Mouse (Mus musculus) R1 (cell line): ENCODE measurements around the gene Os9.
"Not testable (repeated sequence)": the region's sequence is repeated elsewhere in the genome, so short reads cannot be mapped to it uniquely, and the experiment has no call there.

ENCODE experiments used
- DNase-seq: peaks from one replicate; pipeline ENCODE4 v3.0.0-alpha.2; 2018; ENCODE audit warnings: low read depth, low spot score

Gene Os9

GRCm38 (mm10) chr10:127080901-127081780 is 39.8 kb downstream of the Os9 start:
- no peak for DNase-seq

GRCm38 (mm10) chr10:127079665-127080391 is 41.1 kb downstream of the Os9 start:
- no peak for DNase-seq

DNA sequence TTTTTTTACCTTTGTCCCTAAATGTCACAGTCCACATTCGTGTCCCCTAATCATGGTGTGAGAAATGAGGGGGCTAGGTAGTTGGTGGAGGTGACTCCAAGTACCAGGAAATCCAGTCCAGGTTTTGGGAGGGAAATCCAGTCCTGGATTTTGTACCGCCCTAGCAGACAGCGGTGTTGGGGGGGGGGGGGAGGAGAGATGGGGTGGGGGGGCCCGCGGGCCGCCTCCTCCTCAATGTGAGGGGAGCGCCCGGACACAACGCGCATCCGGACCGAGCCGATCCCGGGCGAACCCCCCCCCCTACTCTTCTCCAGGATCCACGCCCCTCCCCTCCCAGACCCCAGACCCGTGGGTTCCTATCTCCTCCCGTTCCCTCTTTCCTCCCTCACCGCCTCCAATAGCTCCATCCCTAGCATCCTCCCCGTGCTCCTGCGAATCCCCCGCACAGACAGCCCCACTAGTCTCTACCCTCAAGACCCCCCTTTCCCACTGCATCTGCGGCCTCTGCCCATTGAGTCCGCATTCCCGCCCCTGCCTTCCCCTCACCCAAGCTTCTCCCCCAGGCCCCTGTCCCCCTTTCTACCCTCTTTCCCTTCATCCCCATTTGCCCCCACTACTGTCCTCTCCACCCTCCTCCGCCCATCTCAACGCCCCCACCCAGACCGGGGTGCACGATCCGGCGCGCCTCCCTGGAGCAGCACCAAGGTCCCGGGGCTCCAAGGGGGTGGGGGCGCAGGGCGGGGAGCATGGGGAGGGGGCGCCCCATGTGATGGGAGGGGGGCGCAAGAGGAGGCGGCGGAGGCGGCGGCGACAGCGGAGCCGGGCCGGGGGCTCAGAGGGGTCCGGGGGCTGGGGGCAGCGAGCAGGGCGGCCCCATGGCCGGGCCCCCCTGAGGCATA is 42.0 kb downstream of the Os9 start:
- DNase-seq: no peak

DNA sequence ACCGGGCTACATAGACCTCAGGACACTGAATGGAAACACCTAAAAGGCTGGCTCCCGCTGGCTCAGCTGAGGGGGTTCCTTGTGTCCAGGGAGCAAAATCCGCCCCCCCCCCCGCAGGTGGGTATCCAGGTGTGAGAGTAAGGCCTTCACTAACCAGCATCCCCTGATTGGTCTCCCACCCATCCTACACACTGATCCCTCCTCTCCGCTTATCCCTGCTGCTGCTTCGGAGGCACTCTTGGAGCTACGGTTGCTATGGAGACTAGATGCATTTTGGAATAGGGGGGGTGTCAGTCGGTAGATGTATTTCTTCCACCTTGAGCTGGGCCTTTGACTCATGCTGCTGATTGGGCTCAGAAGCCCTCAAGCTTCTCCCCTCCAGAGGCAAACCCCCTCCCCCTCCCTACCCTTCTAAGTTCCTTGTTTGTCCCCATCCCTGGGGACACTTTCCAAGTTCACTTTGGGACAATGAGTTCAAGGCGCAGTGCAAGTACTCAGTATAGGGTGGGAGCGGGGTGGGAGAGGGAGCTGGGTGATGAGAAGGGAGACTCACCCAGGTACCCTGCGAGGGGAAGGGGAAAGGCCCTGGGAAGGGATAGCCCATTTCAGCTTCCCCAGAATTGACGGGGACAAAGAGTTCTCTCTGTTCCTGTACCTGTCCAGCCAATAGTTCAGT is 42.8 kb downstream of the Os9 start:
- peak; percentile 66 for DNase-seq

DNA sequence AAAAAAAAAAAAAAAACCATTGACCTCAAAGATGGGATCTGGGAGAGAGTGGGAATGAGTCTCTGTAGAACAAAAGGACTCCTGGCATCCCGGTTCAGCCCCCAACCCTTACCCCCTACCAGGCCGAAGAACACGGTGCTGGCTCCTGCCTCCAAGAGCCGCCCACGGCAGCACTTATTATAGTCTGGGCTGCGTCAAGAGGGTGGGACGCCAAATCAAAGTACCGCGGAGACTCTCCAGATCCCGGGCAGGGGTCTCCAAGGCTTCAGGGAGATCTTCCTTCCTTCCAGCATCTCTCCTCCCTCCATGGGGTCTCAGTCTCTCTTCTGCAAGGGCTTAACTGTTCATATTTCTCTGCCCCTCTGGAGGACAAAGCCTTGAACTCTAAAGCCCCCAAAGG is 43.4 kb downstream of the Os9 start:
- no peak for DNase-seq

GRCm38 (mm10) chr10:127076082-127076481 is 44.8 kb downstream of the Os9 start:
- no peak for DNase-seq

DNA sequence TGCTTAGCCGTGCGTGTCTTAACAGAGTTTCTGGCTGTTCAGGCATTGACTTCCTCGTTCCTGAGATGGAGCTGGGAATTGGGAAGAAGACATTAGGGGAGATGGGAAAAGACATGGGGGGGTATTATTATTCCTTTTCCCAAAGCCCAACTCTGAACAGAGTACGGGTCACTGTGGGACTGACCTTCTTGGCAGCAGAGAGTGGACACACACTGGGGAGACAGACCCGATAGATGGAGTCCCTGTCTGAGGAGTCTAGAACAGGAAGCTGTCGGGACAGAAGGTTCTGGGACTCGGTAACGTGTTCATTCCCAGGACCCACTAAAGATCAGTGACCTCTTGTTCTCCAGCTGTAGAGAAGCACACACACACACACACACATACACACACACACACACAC is 45.3 kb downstream of the Os9 start:
- no peak for DNase-seq

- no peak for DNase-seq
Observed at GRCm38 (mm10) chr10:127075080-127075479, 45.9 kb downstream of the Os9 start, which contains the start of gene Agap2. TSS of gene Agap2 (plus strand) at chr10:127075284.

GRCm38 (mm10) chr10:127073981-127074380 is 47.0 kb downstream of the Os9 start:
- DNase-seq: no peak

- DNase-seq: not testable (repeated sequence)
Observed at GRCm38 (mm10) chr10:127072969-127073368, 48.0 kb downstream of the Os9 start.

DNA sequence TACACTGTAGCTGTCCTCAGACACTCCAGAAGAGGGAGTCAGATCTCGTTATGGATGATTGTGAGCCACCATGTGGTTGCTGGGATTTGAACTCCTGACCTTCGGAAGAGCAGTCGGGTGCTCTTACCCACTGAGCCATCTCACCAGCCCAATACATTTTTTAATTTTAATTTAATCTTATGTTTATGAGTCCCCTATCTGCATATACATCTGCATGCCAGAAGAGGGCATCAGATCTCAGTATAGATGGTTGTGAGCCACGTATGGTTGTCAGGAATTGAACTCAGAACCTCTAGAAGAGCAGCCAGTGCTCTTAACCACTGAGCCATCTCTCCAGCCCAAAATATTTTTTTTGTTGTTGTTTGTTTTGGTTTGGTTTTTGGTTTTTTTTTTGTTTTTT is 48.7 kb downstream of the Os9 start:
- DNase-seq: not testable (repeated sequence)

DNA sequence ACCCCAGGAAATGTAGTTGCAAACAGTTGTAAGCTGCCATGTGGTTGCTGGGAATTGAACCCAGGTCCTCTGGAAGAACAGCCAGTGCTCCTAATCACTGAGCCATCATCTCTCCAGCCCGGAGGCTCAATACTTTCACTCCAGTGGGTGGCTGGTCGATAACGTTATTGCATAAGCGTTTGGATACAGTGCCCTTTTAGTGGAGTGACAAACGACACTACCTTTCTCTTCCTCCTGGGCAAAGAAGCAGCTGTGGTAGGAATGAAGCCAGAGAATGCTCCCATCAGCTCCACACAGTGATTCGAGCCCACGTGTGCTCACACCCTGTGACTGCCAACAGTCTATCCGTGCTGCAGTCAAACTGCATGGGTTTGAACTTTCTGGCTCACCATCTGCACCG is 49.7 kb downstream of the Os9 start:
- DNase-seq: no peak

GRCm38 (mm10) chr10:127070190-127071121 is 50.5 kb downstream of the Os9 start, which contains the start of gene Tspan31:
TSS of gene Tspan31 (minus strand) at chr10:127070264.
- peak; percentile 99 for DNase-seq

DNA sequence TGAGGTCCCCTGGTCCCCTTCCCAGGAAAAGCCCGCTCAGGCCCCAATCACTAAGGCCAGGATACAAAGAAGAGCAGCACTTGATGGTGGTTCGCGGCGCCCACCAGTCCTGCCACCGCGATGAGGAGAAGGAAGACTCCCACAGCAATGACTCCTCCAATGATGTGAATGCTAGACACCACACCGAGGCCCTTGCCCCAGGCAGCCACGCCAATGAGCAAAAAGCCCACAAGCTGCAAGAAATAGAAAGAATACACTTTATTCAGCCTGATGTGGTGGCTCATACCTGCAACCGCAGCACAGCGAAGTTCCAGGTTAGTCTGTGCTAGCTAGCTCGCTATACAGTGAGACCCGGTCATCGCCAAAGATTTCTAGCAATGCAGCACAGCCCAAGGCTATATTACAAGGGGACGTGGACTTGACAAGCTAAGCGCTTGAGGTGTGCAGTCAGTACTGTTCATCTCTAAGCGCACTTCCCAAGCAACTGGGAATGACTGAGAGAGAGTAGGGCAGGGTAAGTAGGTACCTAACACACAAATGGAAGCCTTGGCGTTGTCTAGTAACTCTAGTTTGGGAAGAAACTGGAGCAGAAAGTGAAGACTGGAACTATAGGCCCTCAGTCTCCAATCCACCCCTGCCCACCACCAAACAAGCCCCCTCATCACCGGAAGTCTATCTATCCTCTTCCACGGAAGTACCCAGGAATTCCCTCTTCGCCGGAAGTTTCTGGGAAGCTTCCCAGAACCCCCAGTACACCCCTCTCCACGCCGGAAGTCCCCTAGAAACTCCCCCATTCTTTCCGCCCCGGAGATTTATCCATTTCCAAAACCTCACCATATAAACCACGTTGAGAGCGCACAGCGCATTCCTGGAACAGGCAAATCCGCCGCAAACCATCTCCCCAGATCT is 51.4 kb downstream of the Os9 start:
- DNase-seq: peak; percentile 91

DNA sequence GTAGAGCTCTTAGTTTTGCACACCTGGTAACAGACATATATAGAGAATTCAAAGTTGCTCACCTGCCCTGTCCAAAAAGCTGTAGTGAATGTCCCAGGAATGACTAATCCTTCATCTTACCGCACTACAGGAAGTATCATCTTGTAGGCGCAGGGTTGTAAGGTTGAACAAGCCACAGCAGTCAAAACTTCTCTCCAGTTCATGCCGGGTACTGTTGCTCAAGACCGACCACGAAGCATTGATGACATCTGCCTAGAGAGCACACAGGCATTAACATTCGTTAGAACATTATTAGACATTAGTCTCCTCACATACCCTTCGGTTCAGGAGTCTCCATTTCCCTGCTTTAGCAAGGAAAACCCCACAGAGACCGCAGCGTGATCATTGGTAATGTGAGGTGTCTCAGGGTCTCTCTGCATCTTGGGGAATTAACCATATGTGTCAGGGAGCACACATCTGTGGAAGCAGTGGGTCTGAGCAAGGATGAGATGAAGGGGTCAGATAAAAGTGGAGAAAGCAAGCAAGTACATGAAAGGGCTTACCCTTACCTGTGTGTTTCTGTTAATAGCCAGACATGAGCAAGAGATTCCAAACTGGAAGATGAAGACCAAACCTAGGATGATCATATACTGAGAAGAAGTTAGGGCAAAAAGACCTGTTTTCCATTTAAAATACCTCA is 52.4 kb downstream of the Os9 start:
- DNase-seq: no peak

DNA sequence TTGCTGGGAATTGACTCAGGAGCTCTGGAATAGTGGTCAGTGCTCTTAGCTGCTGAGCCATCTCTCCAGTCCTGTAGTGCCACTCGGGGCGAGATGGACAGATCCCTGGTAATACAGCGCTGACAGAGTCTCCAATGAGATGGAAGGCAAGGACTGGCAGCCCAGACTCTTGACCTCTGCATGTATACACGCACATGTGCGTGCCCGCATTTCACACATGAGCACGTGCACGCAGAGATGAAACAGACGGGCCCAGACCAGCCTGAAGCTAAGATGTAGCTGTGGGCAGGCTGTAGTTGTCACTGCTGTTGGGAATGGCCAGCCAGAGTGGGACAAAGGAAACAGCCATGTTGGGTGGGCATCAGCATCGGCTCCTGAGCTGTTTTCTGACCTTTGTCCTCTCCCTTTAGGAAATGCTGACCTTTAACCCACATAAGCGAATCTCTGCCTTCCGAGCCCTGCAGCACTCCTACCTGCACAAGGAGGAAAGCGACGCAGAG is 54.4 kb downstream of the Os9 start:
- no peak for DNase-seq

DNA sequence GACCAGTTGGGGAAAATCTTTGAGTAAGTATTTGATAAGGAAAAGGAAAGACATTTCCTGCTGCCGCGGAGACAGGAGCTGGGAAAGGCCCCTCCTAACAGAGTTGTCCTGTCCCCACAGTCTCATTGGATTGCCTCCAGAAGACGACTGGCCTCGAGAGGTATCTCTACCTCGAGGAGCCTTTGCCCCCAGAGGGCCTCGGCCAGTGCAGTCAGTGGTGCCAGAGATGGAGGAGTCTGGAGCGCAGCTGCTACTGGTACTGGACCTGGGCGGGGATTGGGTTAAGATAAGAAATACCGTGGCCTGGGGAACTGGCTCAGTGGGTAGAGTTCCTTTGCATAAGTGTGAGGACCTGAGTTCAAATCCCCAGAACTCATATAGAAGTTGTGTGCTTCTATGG is 55.0 kb downstream of the Os9 start:
- DNase-seq: no peak
